Mouse (Mus musculus): Measurements from ENCODE around the gene Myom3.

Myom3 gene

GRCm38 (mm10) chr4:135816905-135817622, 57.5 kb downstream of the Myom3 start:
- peak in 1 of 2 experiments; percentile 68 for DNase-seq

- peak; percentile 61 to 74 for DNase-seq
Measured at GRCm38 (mm10) chr4:135818366-135818765, 58.9 kb downstream of the Myom3 start.

GRCm38 (mm10) chr4:135819826-135820526, 60.5 kb downstream of the Myom3 start:
- DNase-seq = peak; percentile 81 to 84

GRCm38 (mm10) chr4:135821772-135822171, 62.3 kb downstream of the Myom3 start:
- DNase-seq = no peak

GRCm38 (mm10) chr4:135823298-135823697, 63.8 kb downstream of the Myom3 start:
- no peak for DNase-seq

- no peak for DNase-seq
Measured at GRCm38 (mm10) chr4:135824254-135824653, 64.7 kb downstream of the Myom3 start.

GRCm38 (mm10) chr4:135828491-135828890, 69.0 kb downstream of the Myom3 start:
- peak; percentile 84 to 87 for DNase-seq

- DNase-seq = peak; percentile 57 to 66
Measured at GRCm38 (mm10) chr4:135832070-135832469, 72.6 kb downstream of the Myom3 start.

GRCm38 (mm10) chr4:135833301-135834123, 74.0 kb downstream of the Myom3 start:
- no peak for DNase-seq

GRCm38 (mm10) chr4:135834124-135834717, 74.7 kb downstream of the Myom3 start:
- no peak for DNase-seq

- DNase-seq = no peak
Measured at GRCm38 (mm10) chr4:135838925-135839292, 79.4 kb downstream of the Myom3 start.

GRCm38 (mm10) chr4:135839293-135840011, 79.9 kb downstream of the Myom3 start:
- DNase-seq = no peak

GRCm38 (mm10) chr4:135844400-135844799, 84.9 kb downstream of the Myom3 start:
- no peak for DNase-seq

- no peak for DNase-seq
Measured at GRCm38 (mm10) chr4:135847581-135847980, 88.1 kb downstream of the Myom3 start.

- no peak for DNase-seq
Measured at GRCm38 (mm10) chr4:135850411-135851095, 91.0 kb downstream of the Myom3 start.

GRCm38 (mm10) chr4:135851942-135852341, 92.4 kb downstream of the Myom3 start:
- no peak for DNase-seq

- no peak for DNase-seq
Measured at GRCm38 (mm10) chr4:135853987-135854546, 94.6 kb downstream of the Myom3 start.

GRCm38 (mm10) chr4:135854630-135855029, 95.1 kb downstream of the Myom3 start:
- no peak for DNase-seq

GRCm38 (mm10) chr4:135855080-135855479, 95.6 kb downstream of the Myom3 start:
- no peak for DNase-seq

GRCm38 (mm10) chr4:135855536-135856222, 96.2 kb downstream of the Myom3 start, which contains the start of gene Srsf10:
Gene Srsf10 (plus strand): TSS chr4:135855747.
- peak; percentile 94 for DNase-seq

Data from kidney, adult 8-10 months (tissue).